Mouse (Mus musculus) retina, adult 2 months (tissue): Measurements from ENCODE around the gene Trpm4.
"Not testable (repeated sequence)": the region's sequence is repeated elsewhere in the genome, so short reads cannot be mapped to it uniquely, and the experiment has no call there.

Experiments used
- DNase-seq: peaks from one replicate; pipeline ENCODE4 v3.0.0-alpha.2; 2012; ENCODE audit warnings: low read depth, low spot score

Trpm4 gene

GRCm38 (mm10) chr7:45333431-45333982 lies at the start of gene Trpm4:
Gene Trpm4 (minus strand): TSS chr7:45333780.
- DNase-seq = no peak

GRCm38 (mm10) chr7:45376057-45376456 lies 42.5 kb upstream of the Trpm4 start:
- DNase-seq = no peak

DNA sequence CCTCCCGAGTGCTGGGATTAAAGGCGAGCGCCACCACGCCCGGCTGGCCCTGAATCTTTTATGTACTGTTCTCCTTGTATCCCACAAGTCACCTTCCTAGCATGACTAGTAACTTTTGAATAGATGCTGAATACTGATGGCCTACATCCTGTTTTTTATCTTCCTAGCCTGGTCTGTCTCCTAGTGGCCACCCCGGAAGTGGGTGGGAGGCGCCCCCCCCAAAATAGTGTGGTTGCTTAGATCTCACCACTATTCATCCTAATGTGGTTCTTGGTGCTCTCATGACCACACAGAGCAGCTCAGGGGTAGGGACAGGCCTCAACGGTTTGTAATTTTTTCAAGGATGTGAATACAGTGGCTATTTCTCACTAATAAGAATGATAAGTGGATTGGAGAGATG lies 41.0 kb upstream of the Trpm4 start:
- DNase-seq = no peak

- no peak for DNase-seq
Observed at GRCm38 (mm10) chr7:45372371-45372770, 38.8 kb upstream of the Trpm4 start.

DNA sequence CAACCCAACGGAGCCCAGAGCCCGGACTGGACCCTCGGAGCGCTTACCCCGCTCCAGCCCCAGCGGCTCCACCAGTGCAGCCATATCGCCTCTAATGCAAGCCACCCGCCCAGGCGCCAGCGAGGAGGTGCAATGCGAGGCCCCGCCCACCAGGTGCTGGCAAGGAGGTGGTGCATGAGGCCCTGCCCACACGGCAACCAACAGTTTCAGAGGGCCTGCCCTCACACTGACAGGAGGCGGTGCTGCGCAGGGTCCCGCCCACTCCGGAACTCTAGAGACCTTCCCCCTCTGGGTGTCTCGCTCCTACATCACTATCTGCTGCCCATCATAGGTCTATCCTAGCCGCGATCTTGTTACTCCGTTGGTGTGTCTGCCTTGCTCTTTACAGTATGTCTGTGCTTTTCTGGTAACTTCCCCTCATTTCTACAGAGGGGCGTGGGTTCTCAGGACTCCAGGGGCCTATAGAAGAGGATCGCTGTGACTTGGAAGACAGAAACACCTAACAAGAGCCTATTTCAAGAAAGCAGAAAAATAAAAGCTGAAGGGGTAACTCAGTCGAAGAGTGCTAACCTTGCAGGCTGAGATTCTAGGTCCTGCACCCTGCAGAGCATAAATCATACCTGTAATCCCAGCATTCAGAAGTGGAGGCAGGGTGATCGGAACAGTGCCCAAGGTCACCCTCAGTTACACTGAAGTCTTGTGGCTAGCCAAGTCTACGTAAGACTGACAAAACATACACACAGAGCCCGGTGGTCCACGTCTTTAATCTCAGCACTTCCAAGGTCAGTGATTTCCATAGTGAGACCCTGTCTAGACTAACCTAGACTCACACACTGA lies 37.1 kb upstream of the Trpm4 start, which contains the start of gene Lin7b:
Lin7b (minus strand) TSS at position 109 of the 837 bp plus-strand sequence.
- DNase-seq = peak; percentile 65

DNA sequence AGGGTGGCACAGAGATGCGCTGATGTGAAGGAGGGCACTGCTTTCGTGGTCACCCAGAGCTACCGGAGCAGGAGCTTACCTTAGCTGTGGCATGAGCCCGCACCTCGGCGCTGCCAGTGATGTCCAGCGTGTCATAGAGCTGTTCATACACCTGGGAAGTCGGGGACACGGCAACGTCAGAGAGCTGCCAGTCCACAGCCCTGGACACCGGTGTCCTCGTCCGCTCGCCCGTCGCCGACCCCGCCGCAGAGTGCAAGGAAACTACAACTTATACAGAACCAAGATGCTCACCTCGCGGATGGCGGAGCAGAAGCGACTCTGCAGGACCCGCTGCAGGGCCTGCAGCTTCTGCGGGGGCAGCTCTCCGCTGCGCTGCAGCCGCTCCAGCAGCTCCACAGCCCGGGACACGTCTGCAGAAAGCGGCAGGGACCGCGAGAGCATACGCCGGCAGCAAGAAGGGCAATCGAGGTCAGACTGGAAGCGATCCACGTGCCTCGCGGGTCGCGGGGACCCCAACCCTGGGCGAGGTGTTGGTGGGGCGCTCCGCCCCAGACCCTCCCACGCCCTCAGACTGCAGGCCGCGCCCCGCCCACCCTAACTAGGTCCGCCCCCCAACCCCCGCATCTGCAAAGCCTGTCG lies 36.4 kb upstream of the Trpm4 start:
- no peak for DNase-seq

DNA sequence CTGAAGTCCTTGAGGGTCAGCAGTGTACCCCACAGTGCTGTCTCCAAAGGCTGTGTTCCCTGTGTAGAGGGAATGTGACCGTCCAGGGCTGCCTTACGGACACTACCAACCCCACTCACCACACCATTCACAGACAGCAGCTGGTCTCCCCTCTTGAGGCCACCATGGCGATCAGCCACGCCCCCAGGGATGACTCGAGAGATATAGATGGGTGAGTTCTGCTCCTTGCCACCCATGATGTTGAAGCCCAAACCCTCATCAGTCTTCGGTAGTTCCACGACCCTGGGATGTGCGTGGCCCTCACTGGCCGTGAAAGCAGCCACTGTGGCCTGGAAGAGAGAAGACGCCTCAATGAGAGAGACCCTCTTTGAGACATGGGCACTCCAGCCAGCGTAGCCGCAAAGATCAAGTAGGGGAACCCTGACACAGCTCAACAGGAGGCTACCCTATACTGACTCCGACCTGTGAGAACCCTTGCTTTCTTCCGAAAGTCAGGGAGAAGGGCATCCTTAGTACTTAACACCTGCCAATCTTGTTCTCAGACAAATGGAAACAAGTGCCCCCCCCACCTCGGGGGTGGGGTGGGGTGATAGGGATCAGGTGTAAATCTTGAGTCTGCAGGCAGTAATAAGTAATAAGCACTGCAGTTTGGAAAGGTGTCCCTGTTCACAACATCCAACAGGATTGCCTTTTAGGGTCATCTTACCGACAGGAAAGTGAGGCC lies 35.6 kb upstream of the Trpm4 start:
- DNase-seq = no peak

DNA sequence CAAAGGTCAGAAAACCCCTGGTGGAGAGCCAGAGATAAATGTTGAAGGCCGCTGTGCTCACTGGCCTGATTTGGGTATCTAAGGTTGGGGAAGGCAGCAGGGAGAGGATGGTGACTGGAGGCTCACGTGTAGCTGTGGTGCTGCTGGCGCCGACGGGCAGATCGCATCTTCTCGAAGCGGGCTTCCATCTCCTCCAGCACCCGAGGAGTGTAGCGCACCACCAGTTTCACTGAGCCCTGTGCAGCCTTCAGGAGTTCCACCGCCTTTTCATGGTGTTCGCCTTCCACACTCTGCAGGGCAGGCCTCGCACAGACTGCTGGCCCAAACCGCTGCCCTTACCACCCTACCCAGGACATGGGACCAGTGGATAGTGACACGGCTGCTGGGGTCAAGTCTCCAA lies 34.6 kb upstream of the Trpm4 start:
- DNase-seq = no peak

- peak; percentile 91 for DNase-seq
Observed at GRCm38 (mm10) chr7:45367020-45367880, 33.7 kb upstream of the Trpm4 start.

GRCm38 (mm10) chr7:45366652-45367019 lies 33.1 kb upstream of the Trpm4 start, which contains the start of gene Ppfia3:
Gene Ppfia3 (minus strand): TSS chr7:45367019.
- DNase-seq = no peak

DNA sequence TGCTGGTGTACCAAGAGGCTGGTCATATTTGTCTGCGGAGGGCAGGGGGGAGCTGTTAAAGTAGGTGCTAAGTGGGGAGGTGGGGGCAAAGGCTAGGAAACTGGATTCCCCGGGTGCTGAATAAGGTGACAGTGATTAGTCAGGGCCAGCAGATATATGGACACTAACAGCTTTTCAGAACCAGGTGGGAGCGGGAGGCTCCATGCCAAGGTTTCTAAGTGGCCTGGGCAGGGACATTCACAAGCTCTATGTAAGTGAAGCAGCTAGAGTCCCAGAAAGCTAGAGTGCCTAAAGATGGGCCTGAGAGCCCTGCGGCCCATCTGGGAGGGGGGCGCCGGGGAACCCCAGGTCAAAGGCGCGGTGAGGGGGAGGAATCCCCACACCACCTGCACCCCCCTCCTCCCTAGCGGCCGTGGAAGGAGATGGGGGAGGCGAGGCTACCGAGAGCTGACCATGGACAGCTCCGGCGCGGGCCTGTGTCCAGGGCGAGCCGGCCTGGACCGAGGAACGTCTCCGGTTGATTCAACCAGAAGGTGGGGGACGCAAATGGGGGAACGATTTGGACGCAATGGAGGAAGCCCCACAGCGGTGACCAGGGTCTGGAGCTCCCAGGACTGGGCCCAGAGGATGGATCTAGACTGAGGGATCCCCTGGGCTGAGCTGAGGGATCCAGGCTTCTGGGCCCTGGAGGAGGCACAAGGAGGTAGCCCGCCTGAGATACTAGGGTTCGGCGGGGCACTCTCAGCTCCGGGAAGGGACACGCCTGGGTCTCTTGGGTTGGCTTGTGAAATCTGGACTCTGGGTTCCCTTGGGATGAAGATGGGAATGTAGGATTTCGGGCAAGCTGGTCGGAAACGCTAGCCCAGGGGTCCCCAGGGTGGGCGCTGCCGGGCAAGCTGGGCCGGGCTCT lies 32.4 kb upstream of the Trpm4 start:
- no peak for DNase-seq

- DNase-seq = no peak
Observed at GRCm38 (mm10) chr7:45363983-45364382, 30.4 kb upstream of the Trpm4 start.

- no peak for DNase-seq
Observed at GRCm38 (mm10) chr7:45362801-45363200, 29.2 kb upstream of the Trpm4 start.

DNA sequence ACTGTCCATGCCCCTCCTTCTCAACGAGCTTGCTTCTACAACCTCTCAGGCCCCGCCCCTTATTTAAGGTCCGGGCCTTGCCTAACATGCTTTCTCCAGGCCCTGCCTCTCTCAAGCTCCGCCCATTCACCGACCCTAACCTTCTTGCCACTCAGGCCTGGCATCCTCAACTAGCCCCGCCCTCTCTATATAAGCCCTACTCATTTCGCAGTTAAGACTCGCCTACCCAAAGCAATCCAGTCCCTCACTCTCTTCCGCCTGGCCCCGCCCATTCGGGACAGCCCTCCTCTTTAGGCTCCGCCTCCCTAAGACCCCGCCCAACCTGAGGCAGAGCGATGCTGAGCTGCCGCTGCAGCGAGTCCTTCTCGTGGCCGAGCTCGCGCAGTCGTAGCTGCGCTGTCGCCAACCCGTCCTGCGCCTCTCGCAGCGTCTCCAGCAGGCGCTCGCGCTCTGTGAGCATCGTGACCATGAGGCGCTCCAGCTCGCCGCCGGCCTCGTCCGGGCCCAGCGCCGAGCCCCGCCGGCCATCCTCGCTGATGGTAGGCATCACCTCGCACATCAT lies 27.7 kb upstream of the Trpm4 start:
- peak; percentile 63 for DNase-seq

DNA sequence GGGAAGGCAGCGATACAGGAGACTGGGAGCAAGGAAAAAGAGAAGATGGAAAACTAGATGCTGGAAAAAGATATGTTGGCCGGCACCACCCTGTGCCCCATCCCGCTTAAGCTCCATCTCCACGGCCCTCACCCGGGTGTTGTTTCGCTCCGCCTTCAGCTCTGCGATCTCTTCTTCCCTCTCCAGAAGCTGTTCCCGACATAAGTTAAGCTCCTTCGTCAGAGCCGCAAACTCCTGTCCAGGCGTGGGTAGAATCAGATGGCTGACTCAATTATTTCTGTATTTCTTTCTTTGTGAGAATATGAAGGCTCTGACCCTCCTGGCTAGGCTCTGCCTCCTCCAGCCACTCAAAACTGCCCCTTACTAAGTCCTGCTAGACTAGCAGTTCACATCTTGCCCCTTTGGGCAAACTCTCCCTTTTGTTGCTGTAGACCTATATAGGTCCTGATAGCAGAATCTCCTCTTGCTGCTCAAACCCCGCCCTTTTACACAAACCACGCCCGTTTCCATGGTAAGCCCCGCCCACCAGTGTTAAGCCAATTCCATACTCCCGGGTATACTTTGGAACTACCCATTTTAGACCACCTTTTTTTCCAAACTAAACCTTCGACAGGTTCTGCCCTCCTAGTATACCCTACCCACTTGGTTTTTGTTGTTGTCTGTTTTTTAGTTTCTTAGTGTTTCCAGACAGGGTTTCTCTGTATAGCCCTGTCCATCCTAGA lies 27.0 kb upstream of the Trpm4 start:
- no peak for DNase-seq

- DNase-seq = not testable (repeated sequence)
Observed at GRCm38 (mm10) chr7:45359081-45359480, 25.5 kb upstream of the Trpm4 start.

- no peak for DNase-seq
Observed at GRCm38 (mm10) chr7:45356087-45356486, 22.5 kb upstream of the Trpm4 start.

- no peak for DNase-seq
Observed at GRCm38 (mm10) chr7:45355318-45356020, 21.9 kb upstream of the Trpm4 start.
